Mouse (Mus musculus) limb, embryonic 15.5 days (tissue): Measurements from ENCODE around the gene Adtrp. TPM values are rescaled to one million over a fixed set of nuclear protein-coding genes. Genes with fewer than 3 reads are reported as not detected.

Experiments used
- ATAC-seq: fragments of 200-750 bp; cut with Nextera tagmentation; 2 replicates; pipeline ENCODE4 v1.8.0; 2017; ENCODE audit warnings: low read depth, moderate TSS enrichment; ENCODE audit not compliant: insufficient number of reproducible peaks, low FRiP score, low TSS enrichment
- H3K27ac ChIP-seq: fragments of 300-500 bp; sonication (generic); 2 replicates; pipeline ENCODE4 v1.5.1; 2015; ENCODE audit warnings: moderate library complexity, mild to moderate bottlenecking, inconsistent platforms
- H3K27me3 ChIP-seq: fragments of 300-500 bp; sonication (generic); 2 replicates; pipeline ENCODE4 v1.6.1; 2015; ENCODE audit warnings: inconsistent platforms
- H3K36me3 ChIP-seq: fragments of 300-500 bp; sonication (generic); 2 replicates; pipeline ENCODE4 v1.6.1; 2015; ENCODE audit warnings: inconsistent platforms
- H3K4me1 ChIP-seq: fragments of 300-500 bp; sonication (generic); 2 replicates; pipeline ENCODE4 v1.6.1; 2015; ENCODE audit warnings: inconsistent platforms
- H3K4me2 ChIP-seq: fragments of 300-500 bp; sonication (generic); 2 replicates; pipeline ENCODE4 v1.6.1; 2015; ENCODE audit warnings: mild to moderate bottlenecking, inconsistent platforms
- H3K4me3 ChIP-seq: fragments of 300-500 bp; sonication (generic); 2 replicates; pipeline ENCODE4 v1.5.1; 2015; ENCODE audit warnings: mild to moderate bottlenecking, inconsistent platforms
- H3K9ac ChIP-seq: fragments of 300-500 bp; sonication (generic); 2 replicates; pipeline ENCODE4 v1.6.1; 2015; ENCODE audit warnings: inconsistent platforms
- H3K9me3 ChIP-seq: fragments of 300-500 bp; sonication (generic); 2 replicates; pipeline ENCODE4 v1.6.1; 2016; ENCODE audit warnings: inconsistent platforms
- WGBS: fragments of 180-500 bp; shearing (Covaris S2); methylation state at CpG from one replicate; pipeline ENCODE4 v1.1.7; 2015; 5-methylcytosine and 5-hydroxymethylcytosine counted together
- polyA plus RNA-seq: library from polyadenylated mRNA; unstranded; fragments of >200 nt; fragmentation: Nextera tagmentation; extraction: Ambion mirVana; gene quantifications from 2 replicates; pipeline ENCODE4 v1.2.1, GENCODE M21; 2015

The Adtrp gene
- polyA plus RNA-seq, 1 experiment from 2014 or later = 19.3 TPM

GRCm38 (mm10) chr13:41825379-41825966 is 22.0 kb downstream of the Adtrp start:
- Histone ChIP-seq H3K27me3 (no peaks in the 10 kb centered on the region), H3K4me2 (no peak overlapping the region), H3K27ac (no peak overlapping the region), H3K4me3 (no peak overlapping the region), H3K9me3 (no peaks in the 10 kb centered on the region), H3K4me1 (0 out of 2 replicates have a peak, but pooled peaks cover 3% of the 10 kb centered on the region), H3K36me3 (no peaks in the 10 kb centered on the region), H3K9ac (no peak overlapping the region)
- WGBS = 64% methylated on average over 11 of the region's 11 CpGs
- ATAC-seq = no peak

DNA sequence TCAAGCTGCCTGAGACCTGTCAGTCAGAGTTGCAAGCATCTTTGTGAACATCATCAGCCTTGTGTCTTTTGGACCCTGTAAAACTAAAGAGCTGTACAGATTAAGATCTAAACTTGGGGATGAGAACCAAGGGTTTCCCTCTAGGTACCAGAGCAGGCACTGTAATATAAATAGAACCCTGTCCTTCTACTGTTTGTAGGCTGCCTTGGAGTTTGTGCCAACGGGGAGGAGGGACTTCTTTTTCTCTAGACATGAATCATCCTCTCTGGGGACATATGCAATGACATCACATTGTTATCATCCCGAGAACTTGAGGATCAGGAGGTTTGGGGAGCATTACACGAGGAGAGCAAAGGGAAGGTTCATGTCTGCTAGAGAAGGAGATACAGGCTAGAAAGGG is 24.4 kb downstream of the Adtrp start:
- Histone ChIP-seq H3K27me3 (no peaks in the 10 kb centered on the region), H3K4me3 (no peak overlapping the region), H3K4me1 (0 out of 2 replicates have a peak, but pooled peaks cover 3% of the 10 kb centered on the region), H3K36me3 (no peaks in the 10 kb centered on the region), H3K9ac (no peak overlapping the region), H3K27ac (no peak overlapping the region), H3K9me3 (no peaks in the 10 kb centered on the region), H3K4me2 (no peak overlapping the region)
- WGBS = 70% methylated on average over 3 of the region's 3 CpGs
- no peak for ATAC-seq

DNA sequence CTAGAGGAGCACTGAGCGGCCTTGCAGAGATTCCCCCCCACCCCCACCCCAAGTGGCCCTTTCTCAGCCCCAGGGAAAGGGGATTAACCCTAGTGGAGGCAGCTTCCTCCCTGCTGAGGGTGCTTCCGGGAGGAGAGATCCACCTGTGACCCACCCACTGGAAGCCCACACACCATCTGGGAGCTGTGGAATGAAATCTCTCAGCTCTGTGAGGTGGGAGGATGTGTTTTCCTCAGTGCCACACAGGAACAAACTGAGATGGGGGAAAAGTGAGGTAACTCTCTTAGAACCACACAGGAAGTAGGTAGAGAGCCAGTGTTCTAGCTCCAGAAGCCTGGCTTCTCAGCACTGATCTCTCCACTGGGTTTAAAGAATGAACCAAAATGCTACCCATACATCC is 24.9 kb downstream of the Adtrp start:
- H3K36me3 ChIP-seq = no peaks in the 10 kb centered on the region
- no peaks in the 10 kb centered on the region for H3K27me3 ChIP-seq
- H3K27ac ChIP-seq = no peak overlapping the region
- no peak for ATAC-seq
- H3K4me2 ChIP-seq = no peak overlapping the region
- 45% methylated on average over 2 of the region's 2 CpGs for WGBS
- no peaks in the 10 kb centered on the region for H3K9me3 ChIP-seq
- H3K4me1 ChIP-seq = 0 out of 2 replicates have a peak, but pooled peaks cover 3% of the 10 kb centered on the region
- no peak overlapping the region for H3K4me3 ChIP-seq
- H3K9ac ChIP-seq = no peak overlapping the region

- H3K4me2 ChIP-seq = no peak overlapping the region
- no peak overlapping the region for H3K27ac ChIP-seq
- no peak for ATAC-seq
- no peaks in the 10 kb centered on the region for H3K9me3 ChIP-seq
- WGBS = 42% methylated on average over 5 of the region's 5 CpGs
- H3K4me1 ChIP-seq = 0 out of 2 replicates have a peak, but pooled peaks cover 3% of the 10 kb centered on the region
- no peak overlapping the region for H3K9ac ChIP-seq
- H3K4me3 ChIP-seq = no peak overlapping the region
- H3K36me3 ChIP-seq = no peaks in the 10 kb centered on the region
- no peaks in the 10 kb centered on the region for H3K27me3 ChIP-seq
Measured at GRCm38 (mm10) chr13:41822091-41822490, 25.4 kb downstream of the Adtrp start.

DNA sequence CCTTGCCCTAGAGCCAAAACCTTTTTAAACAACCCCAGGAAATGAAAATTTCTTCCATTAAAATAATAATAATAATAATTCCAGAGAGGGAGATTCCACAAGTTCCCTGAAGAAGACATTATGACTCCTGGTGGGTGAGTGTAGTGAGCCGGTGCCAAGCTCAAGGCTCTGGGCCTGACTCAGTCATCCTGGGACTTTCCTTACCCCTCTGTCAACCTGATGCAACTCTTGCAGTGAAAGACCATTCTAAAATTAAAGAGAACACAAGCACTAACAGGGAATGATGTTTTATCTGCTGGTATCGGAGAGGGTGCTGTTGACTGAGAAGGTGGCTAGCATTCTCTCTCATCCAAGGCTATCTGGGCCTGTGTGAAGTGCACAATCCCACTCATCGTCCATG is 26.5 kb downstream of the Adtrp start:
- WGBS = 86% methylated on average over 3 of the region's 3 CpGs
- H3K27ac ChIP-seq = no peak overlapping the region
- ATAC-seq = no peak

DNA sequence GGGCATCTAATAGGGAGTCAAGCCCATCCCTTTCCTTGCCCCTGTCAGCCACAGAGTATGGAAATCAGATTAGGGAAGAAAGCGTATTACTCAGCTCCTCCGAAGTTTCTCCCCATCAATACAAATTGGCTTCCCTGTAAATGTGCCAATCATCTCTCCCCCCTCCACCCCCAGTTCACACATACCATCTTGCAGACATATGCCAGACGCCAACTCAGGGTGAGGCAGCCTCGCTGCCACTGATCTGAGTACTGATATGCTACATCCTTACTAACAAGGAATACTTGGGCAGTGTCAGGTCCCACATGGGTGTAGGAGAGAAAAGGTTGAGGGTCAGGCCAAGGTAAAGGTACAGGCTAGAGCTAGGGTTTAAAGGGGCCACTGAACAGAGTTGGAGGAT is 27.6 kb downstream of the Adtrp start:
- Histone ChIP-seq H3K4me2 (no peak overlapping the region), H3K4me3 (no peak overlapping the region), H3K9ac (no peak overlapping the region), H3K27ac (no peak overlapping the region), H3K9me3 (no peaks in the 10 kb centered on the region), H3K27me3 (no peaks in the 10 kb centered on the region), H3K4me1 (no peaks in the 10 kb centered on the region), H3K36me3 (no peaks in the 10 kb centered on the region)
- 56% methylated on average over 4 of the region's 4 CpGs for WGBS
- ATAC-seq = no peak

More for the DNA sequence above, 26.5 kb downstream of the Adtrp start:
- H3K4me2 ChIP-seq = no peak overlapping the region
- no peak overlapping the region for H3K9ac ChIP-seq
- no peaks in the 10 kb centered on the region for H3K27me3 ChIP-seq
- H3K4me1 ChIP-seq = 0 out of 2 replicates have a peak, but pooled peaks cover 3% of the 10 kb centered on the region
- no peak overlapping the region for H3K4me3 ChIP-seq
- no peaks in the 10 kb centered on the region for H3K36me3 ChIP-seq
- H3K9me3 ChIP-seq = no peaks in the 10 kb centered on the region

DNA sequence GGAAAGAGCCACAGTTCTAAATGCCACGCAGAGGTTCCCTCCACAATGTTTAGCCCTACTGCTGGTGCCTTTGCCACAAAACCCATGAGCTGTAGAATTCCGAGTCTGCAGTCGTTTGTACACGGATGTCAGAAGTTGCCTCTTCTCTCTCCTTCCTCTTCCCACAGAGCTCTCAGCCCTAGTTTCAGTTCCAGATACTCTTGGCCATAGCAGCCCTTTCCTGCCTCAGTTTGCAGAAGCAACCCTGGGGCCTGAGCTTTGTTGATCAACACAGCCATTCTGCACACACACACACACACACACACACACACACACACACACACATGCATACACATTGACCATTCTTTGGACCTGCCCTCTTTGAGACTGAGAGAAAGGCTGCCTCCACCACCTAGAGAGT is 28.0 kb downstream of the Adtrp start:
- Histone ChIP-seq H3K4me2 (no peak overlapping the region), H3K36me3 (no peaks in the 10 kb centered on the region), H3K27me3 (no peaks in the 10 kb centered on the region), H3K9ac (no peak overlapping the region), H3K4me1 (no peaks in the 10 kb centered on the region), H3K27ac (no peak overlapping the region), H3K9me3 (no peaks in the 10 kb centered on the region), H3K4me3 (no peak overlapping the region)
- 84% methylated on average over 4 of the region's 4 CpGs for WGBS
- no peak for ATAC-seq

- WGBS = 84% methylated on average over 4 of the region's 4 CpGs
- Histone ChIP-seq H3K27me3 (no peaks in the 10 kb centered on the region), H3K4me1 (no peaks in the 10 kb centered on the region), H3K9me3 (no peaks in the 10 kb centered on the region), H3K27ac (no peak overlapping the region), H3K4me3 (no peak overlapping the region), H3K36me3 (no peaks in the 10 kb centered on the region), H3K9ac (no peak overlapping the region), H3K4me2 (no peak overlapping the region)
- no peak for ATAC-seq
Measured at GRCm38 (mm10) chr13:41817583-41817982, 29.9 kb downstream of the Adtrp start.

- Histone ChIP-seq H3K4me3 (no peak overlapping the region), H3K4me1 (no peaks in the 10 kb centered on the region), H3K9me3 (no peaks in the 10 kb centered on the region), H3K27me3 (no peaks in the 10 kb centered on the region), H3K4me2 (no peak overlapping the region), H3K36me3 (no peaks in the 10 kb centered on the region), H3K9ac (no peak overlapping the region), H3K27ac (no peak overlapping the region)
- ATAC-seq = no peak
- WGBS = 83% methylated on average over 4 of the region's 4 CpGs
Measured at GRCm38 (mm10) chr13:41816643-41817042, 30.8 kb downstream of the Adtrp start.

- no peak overlapping the region for H3K4me2 ChIP-seq
- no peak overlapping the region for H3K4me3 ChIP-seq
- no peaks in the 10 kb centered on the region for H3K9me3 ChIP-seq
- 91% methylated on average over 7 of the region's 7 CpGs for WGBS
- H3K36me3 ChIP-seq = no peaks in the 10 kb centered on the region
- no peak overlapping the region for H3K27ac ChIP-seq
- no peak overlapping the region for H3K9ac ChIP-seq
- no peaks in the 10 kb centered on the region for H3K4me1 ChIP-seq
- H3K27me3 ChIP-seq = no peaks in the 10 kb centered on the region
- no peak for ATAC-seq
Measured at GRCm38 (mm10) chr13:41810776-41811175, 36.7 kb downstream of the Adtrp start.

GRCm38 (mm10) chr13:41807815-41808214 is 39.7 kb downstream of the Adtrp start:
- Histone ChIP-seq H3K4me3 (no peak overlapping the region), H3K4me1 (no peaks in the 10 kb centered on the region), H3K27me3 (no peaks in the 10 kb centered on the region), H3K36me3 (no peaks in the 10 kb centered on the region), H3K9ac (no peak overlapping the region), H3K27ac (no peak overlapping the region), H3K4me2 (no peak overlapping the region), H3K9me3 (no peaks in the 10 kb centered on the region)
- ATAC-seq = no peak
- WGBS = 68% methylated on average over 4 of the region's 4 CpGs

DNA sequence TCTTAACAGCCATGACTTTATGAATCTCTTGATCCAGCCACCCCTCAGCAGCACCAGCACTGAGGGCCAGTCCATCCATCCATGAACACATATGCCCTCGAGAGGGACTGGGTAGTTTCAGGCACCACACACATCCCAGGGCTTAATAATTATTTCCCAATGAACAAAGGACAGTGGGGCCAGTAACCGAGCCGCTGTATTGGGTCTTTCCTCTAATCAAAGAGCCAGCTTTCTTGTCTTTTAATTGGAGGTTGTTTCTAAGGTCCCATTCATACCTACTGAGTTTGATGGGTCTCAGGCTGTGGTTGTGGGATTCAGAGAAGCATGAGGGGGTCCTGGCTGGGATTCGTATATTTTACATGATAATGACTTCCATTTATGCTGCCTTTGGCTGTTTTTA is 40.2 kb downstream of the Adtrp start:
- Histone ChIP-seq H3K27ac (no peak overlapping the region), H3K36me3 (no peaks in the 10 kb centered on the region), H3K27me3 (no peaks in the 10 kb centered on the region), H3K4me3 (no peak overlapping the region), H3K4me1 (no peaks in the 10 kb centered on the region), H3K9me3 (no peaks in the 10 kb centered on the region), H3K9ac (no peak overlapping the region), H3K4me2 (no peak overlapping the region)
- 71% methylated on average over 4 of the region's 4 CpGs for WGBS
- ATAC-seq = no peak
